In genomic region chr14:8173542-8174250, GRCm38 (mm10) we compare ENCODE assay signal across 8 mouse cellular contexts. TPM values are rescaled to one million over a fixed set of nuclear protein-coding genes. Genes with fewer than 3 reads are reported as not detected.
DNase-seq lines count a peak whose midpoint lies in the region; ATAC-seq and TF ChIP-seq lines count a peak whose summit lies in the region.
"Not testable (repeated sequence)": the region's sequence is repeated elsewhere in the genome, so short reads cannot be mapped to it uniquely, and the experiment has no call there.

No protein-coding gene starts in this region.

- peak overlapping the region; percentile 88 for H3K4me2 ChIP-seq in intestine, embryonic 16.5 days (ENCODE audit: low read depth, low read length)

- H3K4me1 ChIP-seq in heart, adult 2 months (ENCODE audit: control insufficient read depth, insufficient read depth, low read length); intestine, embryonic 16.5 days (ENCODE audit: control insufficient read depth, insufficient read depth, low read length): not testable (repeated sequence)
- peaks cover 13% of the 10 kb centered on the region for H3K4me1 ChIP-seq in midbrain, embryonic 10.5 days

- not testable (repeated sequence) for H3K9me3 ChIP-seq in intestine, embryonic 16.5 days (ENCODE audit: control insufficient read depth, low read length); midbrain, embryonic 10.5 days (replicated peaks)

- intact Hi-C loops in heart, adult 2 months (cut with DNase I) = loop anchor here (2.0 kb wide), 2 partner anchors 39 to 75 kb away; partner anchors contain the start of gene Pxk

- peak; percentile 81 for DNase-seq in A20 (ENCODE audit: low read depth, low spot score)
- DNase-seq in adrenal gland, postnatal 36 days = peak; percentile 14 to 55
- peak; percentile 33 for DNase-seq in embryo, embryonic 11 days
- not testable (repeated sequence) for DNase-seq in heart, adult 2 months; midbrain, embryonic 10.5 days (ENCODE audit: low spot score)
- DNase-seq in liver = peak; percentile 28
- DNase-seq in skeletal muscle tissue, adult 2 months (ENCODE audit: low read depth, low spot score) = peak; percentile 45

- peaks cover 16% of the 10 kb centered on the region for H3K36me3 ChIP-seq in heart, adult 2 months (ENCODE audit: control insufficient read depth, insufficient read depth, low read length)
- not testable (repeated sequence) for H3K36me3 ChIP-seq in intestine, embryonic 16.5 days (ENCODE audit: control insufficient read depth, insufficient read depth, low read length)
- peaks cover 24% of the 10 kb centered on the region for H3K36me3 ChIP-seq in midbrain, embryonic 10.5 days

- not testable (repeated sequence) for TF ChIP-seq EP300 in heart, adult 2 months (IDR thresholded peaks at IDR 0.05; ENCODE audit: insufficient read depth, low read depth, low read length)

- H3K79me2 ChIP-seq in heart, adult 2 months (replicated peaks; ENCODE audit: control insufficient read depth, insufficient read depth, low read length) = not testable (repeated sequence)

- 41% methylated on average over 7 of the region's 7 CpGs for WGBS in heart, adult 2 months
- 20% methylated on average over 5 of the region's 7 CpGs for WGBS in intestine, embryonic 16.5 days
- 35% methylated on average over 7 of the region's 7 CpGs for WGBS in midbrain, embryonic 10.5 days

- not testable (repeated sequence) for H3K27me3 ChIP-seq in heart, adult 2 months (ENCODE audit: control insufficient read depth, insufficient read depth, low read length); intestine, embryonic 16.5 days (replicated peaks; ENCODE audit: control insufficient read depth, insufficient read depth, low read length); midbrain, embryonic 10.5 days (ENCODE audit: low read depth, poor library complexity, severe bottlenecking)

- H3K4me3 ChIP-seq in heart, adult 2 months = peak overlapping the region; percentile 55
- H3K4me3 ChIP-seq in intestine, embryonic 16.5 days (ENCODE audit: low read length) = peak overlapping the region; percentile 56
- H3K4me3 ChIP-seq in midbrain, embryonic 10.5 days = peak overlapping the region; percentile 81

- H3K9ac ChIP-seq in heart, adult 2 months (ENCODE audit: low read depth, low read length) = peak overlapping the region; percentile 42
- H3K9ac ChIP-seq in intestine, embryonic 16.5 days (ENCODE audit: low read depth, low read length) = peak overlapping the region; percentile 61

- TF ChIP-seq CTCF in heart, adult 2 months (IDR thresholded peaks at IDR 0.05) = peak; percentile 51

- peak; percentile 0; the same call in 1 of the 2 replicates for ATAC-seq in intestine, embryonic 16.5 days

- TF ChIP-seq POLR2A in heart, adult 2 months (IDR thresholded peaks at IDR 0.05; ENCODE audit: insufficient read depth, low read depth, low read length) = not testable (repeated sequence)

- H3K27ac ChIP-seq in heart, adult 2 months = peak overlapping the region; percentile 91
- H3K27ac ChIP-seq in intestine, embryonic 16.5 days (ENCODE audit: low read length) = peak overlapping the region; percentile 91
- H3K27ac ChIP-seq in midbrain, embryonic 10.5 days (replicated peaks) = peak overlapping the region; percentile 79

RNA-seq across cellular contexts. Expression of gene Pdhb, which starts 0.9 kb away (rescaled TPM):
- total RNA-seq in adrenal gland, postnatal 36 days (2021) = 100 to 1,000 TPM; 349 to 451 TPM
- total RNA-seq in heart, adult 2 months (2021) = 100 to 1,000 TPM; 722 to 825 TPM
- polyA plus RNA-seq in heart, adult 2 months (2012; rRNA removed) = 324 and 636 TPM in 2 replicates
- polyA plus RNA-seq in intestine, embryonic 16.5 days (2015; fragmentation: Nextera tagmentation; extraction: Ambion mirVana) = 187 and 215 TPM in 2 replicates
- polyA plus RNA-seq in midbrain, embryonic 10.5 days (2016; fragmentation: Nextera tagmentation; extraction: Ambion mirVana) = 214 and 225 TPM in 2 replicates

RNA-seq across cellular contexts. Expression of gene Kctd6, which starts 40.2 kb away (rescaled TPM):
- total RNA-seq in adrenal gland, postnatal 36 days (2021) = 10 to 100 TPM; 14.3 to 15.2 TPM
- 10 to 100 TPM in 1 of 2 experiments, 1 to 10 TPM in 1; 8.4 to 10.3 TPM for total RNA-seq in heart, adult 2 months (2021)
- 7.3 and 10.7 TPM in 2 replicates for polyA plus RNA-seq in heart, adult 2 months (2012; rRNA removed)
- 2.1 and 2.2 TPM in 2 replicates for polyA plus RNA-seq in intestine, embryonic 16.5 days (2015; fragmentation: Nextera tagmentation; extraction: Ambion mirVana)
- polyA plus RNA-seq in midbrain, embryonic 10.5 days (2016; fragmentation: Nextera tagmentation; extraction: Ambion mirVana) = 2.4 and 2.6 TPM in 2 replicates
